Mouse (Mus musculus): ENCODE data around the gene Lcn10.
"Not testable (repeated sequence)": the region's sequence is repeated elsewhere in the genome, so short reads cannot be mapped to it uniquely, and the experiment has no call there.

Lcn10 gene

DNA sequence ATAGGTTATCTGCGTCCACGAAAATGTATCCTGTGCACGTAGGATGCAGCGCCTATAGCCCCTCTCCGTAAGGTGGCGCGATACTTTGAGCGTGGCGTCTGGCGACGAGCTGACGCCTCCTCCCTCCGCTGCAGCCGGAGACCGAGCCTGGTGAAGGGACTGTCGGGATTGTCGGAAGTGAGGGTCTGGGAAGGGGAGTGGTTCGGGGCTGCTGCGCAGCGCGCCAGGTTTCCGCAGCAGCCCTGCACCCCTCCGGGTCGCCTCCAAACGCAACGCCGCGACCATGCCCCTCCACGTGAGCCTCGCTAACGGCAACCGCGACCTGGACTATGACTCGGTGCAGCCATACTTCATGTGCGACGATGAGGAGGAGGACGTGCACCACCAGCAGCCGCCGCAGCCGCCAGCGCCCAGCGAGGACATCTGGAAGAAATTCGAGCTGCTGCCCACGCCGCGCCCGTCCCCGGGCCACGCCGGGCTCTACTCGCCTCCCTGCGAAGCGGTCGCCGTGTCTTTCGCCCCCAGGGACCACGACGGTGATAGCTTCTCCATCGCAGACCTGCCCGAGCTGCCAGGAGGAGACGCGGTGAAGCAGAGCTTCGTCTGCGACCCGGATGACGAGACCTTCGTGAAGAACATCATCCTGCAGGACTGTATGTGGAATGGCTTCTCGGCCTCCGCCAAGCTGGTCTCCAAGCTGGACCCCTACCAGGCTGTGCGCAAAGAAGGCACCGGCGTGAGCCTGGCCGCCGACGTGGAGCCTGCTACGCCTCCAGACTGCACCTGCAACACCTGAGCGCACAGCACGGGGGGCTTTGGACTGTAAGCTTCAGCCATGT is 24.3 kb downstream of the Lcn10 start, which contains the start of gene Bmyc:
Gene Bmyc, plus strand, starts transcription at position 97 of the 839 bp plus-strand sequence.
- peak; percentile 94 for DNase-seq (ENCODE audit: low spot score in 2 of 2)

- peak; percentile 64 to 72 for DNase-seq (ENCODE audit: low spot score in 2 of 2)
These were observed 25.6 kb downstream of the Lcn10 start for GRCm38 (mm10) chr2:25708121-25708520.

- not testable (repeated sequence) for DNase-seq (ENCODE audit: low spot score in 2 of 2)
These were observed 26.5 kb downstream of the Lcn10 start for GRCm38 (mm10) chr2:25709056-25709455.

DNA sequence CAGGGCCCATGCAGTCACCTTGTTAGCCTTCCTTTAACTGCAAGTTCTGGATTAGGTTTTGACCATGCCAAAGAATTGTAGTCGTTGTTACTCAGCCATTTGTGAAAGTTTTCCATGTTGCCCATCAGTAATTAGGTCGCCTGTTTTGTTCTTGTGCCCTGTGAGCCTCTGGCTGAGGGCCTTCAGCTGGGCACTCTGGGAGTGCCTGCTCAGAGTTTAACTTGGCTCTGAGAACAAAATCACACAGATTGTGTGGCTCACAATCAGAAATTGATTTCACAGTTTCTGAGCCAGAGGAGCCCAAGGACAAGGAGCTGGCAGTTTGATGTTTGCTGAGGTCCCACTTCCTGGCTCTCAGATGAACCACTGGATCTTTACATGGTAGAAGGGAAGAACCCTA is 27.3 kb downstream of the Lcn10 start:
- not testable (repeated sequence) for DNase-seq (ENCODE audit: low spot score in 2 of 2)

GRCm38 (mm10) chr2:25711641-25712040 is 29.1 kb downstream of the Lcn10 start:
- not testable (repeated sequence) for DNase-seq (ENCODE audit: low spot score in 2 of 2)

DNA sequence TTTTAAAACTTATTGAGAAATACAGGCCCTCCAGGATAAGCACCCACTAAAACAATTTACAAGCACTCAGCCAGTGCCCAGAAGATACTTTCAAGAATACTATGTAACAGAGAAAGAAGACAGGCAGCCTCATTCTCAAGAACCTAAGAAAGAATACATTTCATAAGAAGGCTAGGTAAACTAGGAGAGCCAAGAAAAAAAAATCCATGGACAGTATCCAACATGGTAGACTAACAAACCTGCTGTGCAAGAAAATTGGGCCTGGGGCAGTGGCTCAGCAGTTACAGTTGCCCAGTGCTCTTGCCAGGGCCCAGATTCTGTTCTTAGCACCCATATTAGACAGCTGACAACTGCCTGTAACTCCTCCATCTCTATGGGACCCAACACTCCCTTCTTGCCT is 34.7 kb downstream of the Lcn10 start:
- DNase-seq (ENCODE audit: low spot score in 2 of 2) = no peak

DNA sequence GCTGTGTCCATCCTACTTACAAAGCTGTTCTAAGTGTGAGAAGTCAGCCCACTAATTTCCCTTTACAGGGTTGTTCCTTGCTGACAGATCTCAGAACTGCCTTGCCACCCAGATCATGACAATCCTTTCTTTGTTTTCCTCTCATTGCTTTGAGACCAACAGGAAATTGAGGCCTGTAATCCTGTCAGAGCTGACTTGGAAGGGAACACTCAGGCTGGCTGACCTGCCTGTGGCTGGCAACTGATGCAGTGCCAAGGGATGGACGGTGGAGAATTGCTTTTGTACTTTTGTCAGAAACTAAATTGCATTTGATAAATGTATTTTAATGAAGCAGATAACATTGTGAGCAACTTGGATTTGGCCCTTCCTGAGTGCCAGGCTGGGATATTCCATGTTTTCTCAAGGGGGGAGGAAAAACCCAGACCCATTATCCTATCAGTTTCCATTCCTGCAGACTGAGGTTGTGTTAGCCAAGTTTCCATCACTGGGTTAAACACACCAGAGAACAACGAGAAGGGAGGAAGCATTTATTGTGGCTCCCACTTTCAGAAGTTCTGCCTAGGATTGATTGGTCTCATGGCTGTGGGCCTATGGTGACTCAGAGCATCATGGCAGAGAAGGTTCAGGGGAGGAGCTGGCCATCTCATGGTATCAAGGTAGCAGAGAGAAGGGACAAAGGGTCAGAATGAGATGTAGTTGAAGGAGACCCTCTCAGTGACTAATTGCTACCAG is 50.8 kb downstream of the Lcn10 start:
- DNase-seq (ENCODE audit: low spot score in 2 of 2) = no peak
